Mouse (Mus musculus): ENCODE results near the gene Sult5a1.

DNA sequence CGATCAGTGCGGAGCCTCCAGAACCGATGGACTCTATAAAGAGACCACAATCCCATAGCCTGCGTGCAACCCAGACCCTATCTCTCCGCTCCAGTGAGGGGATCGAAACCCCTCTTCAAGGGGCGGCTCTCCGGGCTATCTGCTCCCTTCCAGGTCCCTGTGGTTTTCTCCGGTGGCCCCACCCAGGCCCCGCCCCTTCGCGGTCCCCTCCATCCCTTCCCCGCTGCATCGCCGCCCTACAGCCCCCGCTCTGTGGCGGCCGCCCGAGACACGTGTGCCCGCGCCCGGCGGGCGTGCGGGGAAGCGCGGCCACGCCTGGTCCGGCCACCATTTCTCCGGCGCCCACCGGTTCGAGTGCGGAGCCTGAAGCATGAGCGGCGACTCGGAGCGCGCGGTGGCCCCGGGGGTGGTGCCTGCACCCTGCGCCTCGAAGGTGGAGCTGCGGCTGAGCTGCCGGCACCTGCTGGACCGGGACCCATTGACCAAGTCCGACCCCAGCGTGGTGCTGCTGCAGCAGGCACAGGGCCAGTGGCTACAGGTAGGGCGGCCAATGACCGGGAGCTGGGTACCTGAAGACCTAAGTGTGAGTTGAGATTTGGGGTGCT is 40.9 kb downstream of the Sult5a1 start, which contains the start of gene Cpne7:
- no peak for TF ChIP-seq POLR2A (IDR thresholded peaks at IDR 0.05; ENCODE audit: extremely low read depth, insufficient read depth, low read length)
- TF ChIP-seq CTCF (IDR thresholded peaks at IDR 0.05; ENCODE audit: extremely low read depth, insufficient read depth, low read length), result no peak
